Mouse (Mus musculus) neural tube, embryonic 13.5 days (tissue): Measurements from ENCODE around the gene Csad. TPM values are rescaled to one million over a fixed set of nuclear protein-coding genes. Genes with fewer than 3 reads are reported as not detected.
"Not testable (repeated sequence)": the region's sequence is repeated elsewhere in the genome, so short reads cannot be mapped to it uniquely, and the experiment has no call there.

Experiments used
- ATAC-seq: fragments of 200-750 bp; cut with Nextera tagmentation; 2 replicates; pipeline ENCODE4 v1.8.0; 2017; ENCODE audit warnings: low read depth, mild to moderate bottlenecking, moderate TSS enrichment, moderate library complexity
- H3K27ac ChIP-seq: fragments of 300-500 bp; sonication (generic); replicated peaks from 2 replicates; pipeline ENCODE4 v1.5.1; 2015; ENCODE audit warnings: moderate library complexity, mild to moderate bottlenecking, inconsistent platforms
- H3K27me3 ChIP-seq: fragments of 300-500 bp; sonication (generic); 2 replicates; pipeline ENCODE4 v1.6.1; 2015; ENCODE audit warnings: mild to moderate bottlenecking, inconsistent platforms
- H3K36me3 ChIP-seq: fragments of 300-500 bp; sonication (generic); 2 replicates; pipeline ENCODE4 v1.6.1; 2015; ENCODE audit warnings: mild to moderate bottlenecking, inconsistent platforms
- H3K4me1 ChIP-seq: fragments of 300-500 bp; sonication (generic); replicated peaks from 2 replicates; pipeline ENCODE4 v1.6.1; 2015; ENCODE audit warnings: inconsistent platforms
- H3K4me2 ChIP-seq: fragments of 300-500 bp; sonication (generic); 2 replicates; pipeline ENCODE4 v1.6.1; 2015; ENCODE audit warnings: inconsistent platforms, mild to moderate bottlenecking, moderate library complexity
- H3K4me3 ChIP-seq: fragments of 300-500 bp; sonication (generic); 2 replicates; pipeline ENCODE4 v1.5.1; 2015; ENCODE audit warnings: mild to moderate bottlenecking, inconsistent platforms
- H3K9ac ChIP-seq: fragments of 300-500 bp; sonication (generic); 2 replicates; pipeline ENCODE4 v1.6.1; 2015; ENCODE audit warnings: moderate library complexity, mild to moderate bottlenecking, inconsistent platforms
- H3K9me3 ChIP-seq: fragments of 300-500 bp; sonication (generic); 2 replicates; pipeline ENCODE4 v1.6.1; 2016; ENCODE audit warnings: inconsistent platforms
- WGBS: fragments of 180-500 bp; shearing (Covaris S2); methylation state at CpG from one replicate; pipeline ENCODE4 v1.1.7; 2015; 5-methylcytosine and 5-hydroxymethylcytosine counted together
- polyA plus RNA-seq: library from polyadenylated mRNA; unstranded; fragments of >200 nt; fragmentation: Nextera tagmentation; extraction: Ambion mirVana; gene quantifications from 2 replicates; pipeline ENCODE4 v1.2.1, GENCODE M21; 2015

Csad gene
- polyA plus RNA-seq, 1 experiment from 2014 or later: 38.8 TPM

DNA sequence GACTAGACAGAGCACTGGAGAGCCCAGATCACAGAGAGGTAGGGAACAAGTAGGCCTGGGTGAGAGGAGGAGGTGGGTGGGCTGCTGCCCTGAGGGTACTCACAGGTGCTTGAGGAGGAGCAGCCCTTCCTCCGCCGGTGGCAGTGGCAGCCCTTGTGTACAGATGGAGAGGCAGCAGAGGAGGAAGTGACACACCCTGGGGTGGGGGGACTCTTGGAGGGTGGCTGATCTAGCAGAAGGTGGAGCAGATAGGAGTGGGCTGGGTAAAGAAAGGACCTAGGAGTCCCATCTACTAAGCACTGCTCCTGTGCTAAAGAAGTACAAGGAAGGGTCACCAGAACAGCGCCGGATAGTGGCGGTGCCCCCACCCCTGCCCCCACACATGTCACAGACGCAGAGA lies 27.2 kb upstream of the Csad start, which contains the start of gene Itgb7:
Gene Itgb7, minus strand, starts transcription at position 197 of the 400 bp plus-strand sequence.
- ATAC-seq: no peak
- Histone ChIP-seq H3K36me3 (0 out of 2 replicates have a peak, but pooled peaks cover 3% of the 10 kb centered on the region), H3K9me3 (no peaks in the 10 kb centered on the region), H3K4me3 (no peak within 1 kb of the TSS), H3K9ac (no peak within 1 kb of the TSS), H3K27me3 (no peaks in the 10 kb centered on the region), H3K4me2 (no peak within 1 kb of the TSS), H3K27ac (no peak within 1 kb of the TSS), H3K4me1 (no peaks in the 10 kb centered on the region; the same call in 1 of the 2 replicates)
- WGBS: 63% methylated on average over 6 of the region's 6 CpGs

DNA sequence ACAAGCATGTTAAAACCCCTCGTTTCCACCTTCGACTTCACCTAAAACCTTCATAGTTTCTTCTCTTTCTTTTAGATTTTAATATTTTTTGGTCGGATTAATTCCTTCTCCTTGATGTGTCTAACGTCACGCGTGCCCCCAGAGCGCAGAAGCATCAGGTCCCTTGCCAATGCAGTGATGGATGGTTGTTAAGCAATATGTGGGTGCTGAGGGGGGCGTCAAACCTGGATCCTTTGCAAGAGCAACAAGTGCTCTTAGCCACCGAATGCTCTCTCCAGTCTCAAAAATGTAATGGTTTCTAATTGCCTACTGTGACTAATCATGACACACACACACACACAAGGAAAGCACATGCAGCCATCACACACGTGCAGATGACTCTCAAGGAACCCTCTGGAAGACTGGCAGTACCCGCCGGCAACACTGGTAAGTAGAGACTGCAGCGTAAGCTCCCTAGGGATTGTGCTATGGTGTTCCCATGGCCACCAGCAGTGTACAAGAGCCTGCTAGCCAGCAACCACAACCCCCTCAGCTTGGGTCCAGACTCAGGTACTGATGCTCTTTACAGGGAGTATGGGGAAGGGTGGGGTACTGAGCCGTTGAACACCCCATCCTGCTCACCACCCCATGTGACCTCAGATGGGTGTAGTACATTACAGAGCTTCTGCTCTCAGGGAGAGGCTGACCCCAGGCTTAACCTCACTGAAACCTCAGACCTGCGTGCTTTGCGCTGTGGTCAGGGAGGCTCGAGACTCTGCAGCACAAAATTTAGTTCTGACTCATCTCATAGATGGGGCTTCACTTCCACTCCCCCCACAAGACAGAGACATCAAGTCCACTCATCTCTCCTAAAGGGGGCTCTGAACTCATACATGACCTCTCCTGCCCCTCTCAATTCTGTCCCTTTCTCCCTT lies 26.1 kb upstream of the Csad start:
- Histone ChIP-seq H3K27me3 (0 out of 2 replicates have a peak, but pooled peaks cover 4% of the 10 kb centered on the region), H3K9ac (no peak overlapping the region), H3K4me1 (no peaks in the 10 kb centered on the region; the same call in 1 of the 2 replicates), H3K4me2 (no peak overlapping the region), H3K36me3 (0 out of 2 replicates have a peak, but pooled peaks cover under 1% of the 10 kb centered on the region), H3K27ac (no peak overlapping the region), H3K4me3 (no peak overlapping the region), H3K9me3 (no peaks in the 10 kb centered on the region)
- 84% methylated on average over 17 of the region's 17 CpGs for WGBS
- no peak for ATAC-seq

DNA sequence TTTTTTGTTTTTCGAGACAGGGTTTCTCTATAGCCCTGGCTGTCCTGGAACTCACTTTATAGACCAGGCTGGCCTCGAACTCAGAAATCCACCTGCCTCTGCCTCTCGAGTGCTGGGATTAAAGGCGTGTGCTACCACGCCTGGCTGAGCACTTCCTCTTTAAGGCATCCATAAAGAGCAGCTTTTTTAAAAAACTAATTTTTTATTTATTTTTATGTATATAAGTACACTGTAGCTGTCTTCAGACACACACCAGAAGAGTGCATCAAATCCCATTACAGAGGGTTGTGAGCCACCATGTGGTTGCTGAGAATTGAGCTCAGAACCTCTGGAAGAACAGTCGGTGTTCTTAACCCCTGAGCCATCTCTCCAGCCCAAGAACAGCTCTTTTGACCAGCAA lies 21.1 kb upstream of the Csad start:
- WGBS: 83% methylated on average over 5 of the region's 6 CpGs
- not testable (repeated sequence) for H3K4me2 ChIP-seq, H3K27ac ChIP-seq, H3K36me3 ChIP-seq, ATAC-seq, H3K9ac ChIP-seq, H3K9me3 ChIP-seq, H3K4me3 ChIP-seq
- Histone ChIP-seq H3K27me3 (peaks cover 32% of the 10 kb centered on the region), H3K4me1 (peaks cover 18% of the 10 kb centered on the region)

DNA sequence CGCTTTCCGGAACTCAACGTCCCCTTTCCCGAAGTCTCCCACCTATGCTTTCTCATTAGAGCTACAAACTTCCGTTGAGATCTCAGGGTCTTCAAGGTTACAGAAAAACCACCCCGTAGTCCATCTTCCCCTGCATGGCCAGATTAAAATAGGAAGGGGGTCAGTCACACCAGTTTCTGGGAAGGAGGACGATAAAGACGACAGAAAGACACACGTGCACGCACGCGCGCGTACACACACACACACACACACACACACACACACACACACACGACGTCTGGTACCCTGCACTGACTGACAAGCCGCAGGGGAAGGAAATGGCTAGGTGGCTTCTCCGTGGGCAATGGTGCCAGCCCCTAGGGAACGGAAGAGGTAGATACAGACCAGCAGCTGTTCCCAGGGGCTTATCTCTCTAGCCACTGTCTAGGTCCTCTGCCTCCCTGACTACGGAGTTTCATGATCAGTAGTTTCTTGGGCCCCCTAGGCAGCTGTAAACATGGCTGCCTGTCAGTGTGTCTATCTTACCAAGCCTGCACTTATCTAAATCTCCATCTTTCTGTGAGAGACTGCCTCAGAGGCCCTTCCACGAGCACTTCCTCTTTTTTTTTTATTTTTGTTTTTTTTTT lies 20.6 kb upstream of the Csad start:
- Histone ChIP-seq H3K4me3 (peak overlapping the region; percentile 41), H3K9me3 (no peaks in the 10 kb centered on the region), H3K27ac (no peak overlapping the region), H3K27me3 (peaks cover 32% of the 10 kb centered on the region), H3K4me2 (peak overlapping the region; percentile 79), H3K4me1 (peaks cover 18% of the 10 kb centered on the region), H3K36me3 (no peaks in the 10 kb centered on the region), H3K9ac (no peak overlapping the region)
- no peak for ATAC-seq
- 23% methylated on average over 21 of the region's 21 CpGs for WGBS

DNA sequence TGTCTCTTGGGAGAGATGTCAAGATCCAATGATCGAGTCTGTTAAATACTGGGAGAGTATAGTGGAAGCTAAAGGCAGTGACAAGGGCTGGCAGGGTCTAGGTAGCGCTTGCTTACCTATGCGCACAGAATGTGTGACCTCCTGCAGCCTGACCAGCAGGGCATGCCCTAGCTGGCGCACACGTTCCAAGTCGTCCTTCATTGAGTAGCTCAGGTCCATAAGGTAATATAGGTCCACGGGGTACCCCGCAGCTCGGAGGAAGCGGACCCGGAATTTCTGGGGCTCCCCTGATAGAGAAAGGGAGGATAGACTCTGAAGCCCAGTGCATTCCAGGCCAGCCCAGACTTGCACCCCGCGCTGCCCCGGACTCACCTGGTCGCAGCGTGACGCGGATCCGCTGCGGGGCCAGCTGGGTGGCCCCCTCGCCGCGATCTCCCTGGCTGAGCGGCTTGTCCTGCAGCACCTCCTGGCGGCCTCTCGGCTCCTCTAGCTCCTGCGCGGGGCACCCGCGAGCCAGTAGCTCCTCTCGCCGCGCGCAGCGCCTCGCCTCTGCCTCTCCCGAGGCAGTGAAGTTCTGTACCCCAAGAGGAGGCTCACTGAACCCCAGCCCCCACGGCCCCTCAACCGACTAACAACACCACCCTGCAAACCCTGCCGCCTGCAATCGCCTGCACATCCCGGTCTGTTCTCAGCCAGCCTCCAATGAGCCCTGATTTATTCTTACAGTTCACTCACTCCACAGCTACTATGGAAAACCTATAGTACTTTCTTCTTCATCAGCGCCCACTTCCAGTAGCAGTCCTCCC lies 19.9 kb upstream of the Csad start:
- peaks cover 18% of the 10 kb centered on the region for H3K4me1 ChIP-seq
- H3K4me3 ChIP-seq: peak overlapping the region; percentile 41
- ATAC-seq: peak; percentile 91
- 3% methylated on average over 39 of the region's 43 CpGs for WGBS
- H3K9ac ChIP-seq: peak overlapping the region; percentile 68
- H3K27ac ChIP-seq: no peak overlapping the region
- peaks cover 32% of the 10 kb centered on the region for H3K27me3 ChIP-seq
- H3K9me3 ChIP-seq: no peaks in the 10 kb centered on the region
- H3K4me2 ChIP-seq: peak overlapping the region; percentile 79
- no peaks in the 10 kb centered on the region for H3K36me3 ChIP-seq

DNA sequence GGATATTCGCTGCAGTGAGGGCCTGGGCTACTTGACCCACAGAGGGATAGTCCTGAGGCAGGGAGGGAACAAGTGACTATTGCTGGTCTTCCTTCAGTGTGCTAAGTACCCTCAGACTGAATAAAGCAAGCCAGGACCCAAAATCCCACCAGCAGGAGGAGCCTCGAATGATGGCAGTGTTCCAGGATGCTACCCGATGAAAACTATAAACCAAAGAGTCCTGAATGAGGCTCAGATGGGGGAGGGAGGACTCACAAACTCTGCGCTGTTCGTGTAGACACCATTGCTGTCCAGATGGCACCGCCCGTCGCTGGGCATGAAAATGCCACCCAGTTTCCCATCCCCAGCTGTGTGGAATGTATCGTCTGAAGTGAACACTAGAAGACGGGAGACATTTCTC lies 17.9 kb upstream of the Csad start:
- no peak overlapping the region for H3K4me3 ChIP-seq
- H3K9me3 ChIP-seq: no peaks in the 10 kb centered on the region
- no peak for ATAC-seq
- H3K9ac ChIP-seq: no peak overlapping the region
- H3K27me3 ChIP-seq: peaks cover 32% of the 10 kb centered on the region
- no peak overlapping the region for H3K27ac ChIP-seq
- H3K36me3 ChIP-seq: peaks cover 4% of the 10 kb centered on the region; the same call in 1 of the 2 replicates
- peaks cover 18% of the 10 kb centered on the region for H3K4me1 ChIP-seq
- 47% methylated on average over 10 of the region's 10 CpGs for WGBS
- H3K4me2 ChIP-seq: no peak overlapping the region

DNA sequence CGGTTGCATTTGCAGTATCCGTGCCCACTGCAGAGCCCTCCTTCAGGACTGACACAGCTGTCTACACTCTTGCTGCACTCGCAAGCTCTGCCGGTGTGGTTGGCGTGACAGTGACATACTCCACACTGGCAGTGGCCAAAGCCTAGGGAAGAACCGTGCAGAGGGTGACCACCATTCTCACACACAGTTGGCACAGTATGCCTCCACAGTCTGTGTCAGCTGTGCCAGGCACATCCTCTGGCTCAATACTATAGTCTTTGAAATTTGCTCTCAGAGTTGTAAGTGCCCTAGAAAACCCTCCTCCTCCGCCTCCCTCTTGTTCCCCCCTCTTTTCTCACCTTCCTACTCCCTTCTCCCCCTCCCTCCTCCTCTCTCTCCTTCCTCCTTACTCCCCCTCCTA lies 12.8 kb upstream of the Csad start:
- WGBS: 95% methylated on average over 7 of the region's 7 CpGs
- Histone ChIP-seq H3K9ac (no peak overlapping the region), H3K27me3 (peaks cover under 1% of the 10 kb centered on the region; the same call in 1 of the 2 replicates), H3K36me3 (peaks cover 52% of the 10 kb centered on the region), H3K4me2 (no peak overlapping the region), H3K27ac (no peak overlapping the region), H3K4me1 (0 out of 2 replicates have a peak, but pooled peaks cover 1% of the 10 kb centered on the region), H3K9me3 (no peaks in the 10 kb centered on the region), H3K4me3 (no peak overlapping the region)
- ATAC-seq: no peak

DNA sequence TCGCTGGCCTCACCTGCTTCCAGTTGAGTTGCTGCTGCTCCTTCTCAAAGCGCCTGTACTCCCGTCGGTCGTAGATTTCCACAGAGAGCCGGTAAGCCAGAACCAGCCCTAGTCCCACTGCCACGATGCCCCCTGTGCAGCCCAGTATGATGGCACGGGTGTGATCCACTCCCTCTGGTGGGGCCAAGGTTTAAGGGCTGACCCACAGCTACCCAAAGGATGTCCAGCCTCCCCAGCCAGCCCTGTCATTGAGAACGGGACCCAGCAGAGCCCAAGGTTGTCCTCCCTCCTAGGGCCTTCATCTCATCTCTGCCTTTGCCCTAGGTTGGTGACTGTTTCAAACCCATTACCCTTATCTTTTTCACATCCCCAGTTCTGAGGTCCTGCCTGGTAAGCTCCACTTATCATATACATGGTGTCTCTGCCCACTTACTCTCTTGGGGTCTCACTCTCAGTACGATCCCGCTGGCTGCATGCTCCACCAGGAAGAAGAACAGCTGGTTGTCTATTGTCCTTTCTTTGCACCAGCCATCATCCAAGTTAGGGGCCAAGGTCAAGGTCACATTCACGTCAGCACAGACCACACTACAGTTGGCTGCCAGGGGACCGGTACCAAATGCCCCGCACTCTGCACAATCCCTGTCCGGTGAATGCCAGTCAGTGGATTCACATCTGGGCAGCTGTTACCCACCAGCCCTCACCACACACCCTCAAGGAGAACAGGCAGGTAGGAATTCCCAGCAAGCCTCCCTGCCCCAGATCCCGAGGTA lies 12.1 kb upstream of the Csad start:
- no peak overlapping the region for H3K4me3 ChIP-seq
- H3K4me1 ChIP-seq: no peaks in the 10 kb centered on the region
- H3K4me2 ChIP-seq: no peak overlapping the region
- no peaks in the 10 kb centered on the region for H3K9me3 ChIP-seq
- no peak overlapping the region for H3K27ac ChIP-seq
- H3K27me3 ChIP-seq: no peaks in the 10 kb centered on the region
- H3K9ac ChIP-seq: no peak overlapping the region
- peaks cover 59% of the 10 kb centered on the region for H3K36me3 ChIP-seq
- ATAC-seq: no peak
- 85% methylated on average over 16 of the region's 16 CpGs for WGBS

DNA sequence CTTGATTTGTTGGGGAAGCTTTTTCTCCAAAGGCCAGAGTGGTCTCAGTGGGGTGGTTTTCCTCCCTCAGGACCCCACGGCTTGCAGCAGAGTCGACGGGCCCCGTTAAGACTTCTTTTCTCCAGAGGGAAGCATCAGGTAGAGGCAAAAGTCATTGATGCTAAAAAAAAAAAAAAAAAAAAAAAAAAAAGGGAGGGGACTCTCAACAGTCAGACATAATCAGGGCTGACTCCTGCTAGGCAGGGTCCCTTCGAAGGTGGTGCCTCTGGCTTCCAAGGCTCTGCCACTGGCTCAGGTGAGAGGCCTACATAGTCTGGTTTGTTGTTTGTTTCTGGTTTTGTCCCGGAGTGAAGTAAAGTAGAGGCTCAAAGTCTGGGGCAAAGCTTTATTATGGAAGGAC lies 11.1 kb upstream of the Csad start:
- no peak overlapping the region for H3K9ac ChIP-seq
- H3K27me3 ChIP-seq: no peaks in the 10 kb centered on the region
- H3K4me3 ChIP-seq: no peak overlapping the region
- H3K4me2 ChIP-seq: no peak overlapping the region
- ATAC-seq: no peak
- peaks cover 66% of the 10 kb centered on the region for H3K36me3 ChIP-seq
- H3K9me3 ChIP-seq: no peaks in the 10 kb centered on the region
- no peak overlapping the region for H3K27ac ChIP-seq
- no peaks in the 10 kb centered on the region for H3K4me1 ChIP-seq
- WGBS: 72% methylated on average over 6 of the region's 6 CpGs

DNA sequence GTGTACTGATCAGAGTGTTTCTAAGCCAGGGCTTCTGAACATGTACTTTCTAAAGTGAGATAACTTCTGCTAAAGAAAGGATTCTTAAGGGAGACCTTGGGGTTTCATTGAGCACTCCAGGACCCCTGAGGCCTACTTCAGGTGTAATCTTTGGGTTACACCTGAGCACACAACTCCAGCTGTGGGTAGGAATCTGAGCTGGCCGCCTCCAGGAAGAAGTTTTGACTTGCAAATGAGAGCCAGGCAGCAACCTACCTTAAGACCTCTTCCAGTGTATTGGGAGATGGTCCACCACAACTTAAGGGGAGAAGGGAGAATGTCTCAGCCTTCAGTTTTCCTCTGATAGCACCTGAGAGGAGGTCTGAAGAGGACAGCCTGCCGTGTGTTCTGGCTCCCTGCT lies 9.6 kb upstream of the Csad start:
- 50% methylated on average over 2 of the region's 2 CpGs for WGBS
- H3K36me3 ChIP-seq: peaks cover 80% of the 10 kb centered on the region
- no peak for ATAC-seq

DNA sequence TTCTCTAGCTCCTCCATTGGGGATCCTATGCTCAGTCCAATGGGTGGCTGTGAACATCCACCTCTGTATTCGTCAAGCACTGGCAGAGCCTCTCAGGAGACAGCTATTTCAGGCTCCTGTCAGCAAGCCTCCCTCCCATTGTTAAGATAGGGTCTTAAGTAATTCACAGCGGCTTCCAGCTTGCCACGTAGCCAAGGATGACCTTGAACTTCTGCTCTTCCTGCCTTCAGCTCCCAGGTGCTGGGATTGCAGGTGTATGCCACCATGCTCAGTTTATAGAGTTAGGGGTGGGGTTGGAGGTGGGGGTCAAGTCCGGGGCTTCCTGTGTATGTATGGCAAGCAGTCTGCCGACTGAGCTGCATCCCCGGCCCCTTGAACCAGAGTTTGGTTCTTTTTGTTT lies 7.4 kb upstream of the Csad start:
- H3K36me3 ChIP-seq: peaks cover 94% of the 10 kb centered on the region
- H3K9ac ChIP-seq: no peak overlapping the region
- WGBS: 88% methylated on average over 6 of the region's 6 CpGs
- no peaks in the 10 kb centered on the region for H3K27me3 ChIP-seq
- H3K4me1 ChIP-seq: peaks cover 13% of the 10 kb centered on the region
- no peak overlapping the region for H3K27ac ChIP-seq
- H3K4me2 ChIP-seq: no peak overlapping the region
- no peaks in the 10 kb centered on the region for H3K9me3 ChIP-seq
- no peak overlapping the region for H3K4me3 ChIP-seq
- no peak for ATAC-seq

More for the DNA sequence above, 9.6 kb upstream of the Csad start:
- Histone ChIP-seq H3K9me3 (no peaks in the 10 kb centered on the region), H3K4me3 (no peak overlapping the region), H3K4me2 (no peak overlapping the region), H3K4me1 (no peaks in the 10 kb centered on the region), H3K27ac (no peak overlapping the region), H3K9ac (no peak overlapping the region), H3K27me3 (no peaks in the 10 kb centered on the region)
